Mouse (Mus musculus): ENCODE data around the gene Cdon. TPM values are rescaled to one million over a fixed set of nuclear protein-coding genes. Genes with fewer than 3 reads are reported as not detected.

Gene Cdon
- total and polyA plus RNA-seq, 3 experiments: 1.0 to 1.5 TPM; not detected in 1

DNA sequence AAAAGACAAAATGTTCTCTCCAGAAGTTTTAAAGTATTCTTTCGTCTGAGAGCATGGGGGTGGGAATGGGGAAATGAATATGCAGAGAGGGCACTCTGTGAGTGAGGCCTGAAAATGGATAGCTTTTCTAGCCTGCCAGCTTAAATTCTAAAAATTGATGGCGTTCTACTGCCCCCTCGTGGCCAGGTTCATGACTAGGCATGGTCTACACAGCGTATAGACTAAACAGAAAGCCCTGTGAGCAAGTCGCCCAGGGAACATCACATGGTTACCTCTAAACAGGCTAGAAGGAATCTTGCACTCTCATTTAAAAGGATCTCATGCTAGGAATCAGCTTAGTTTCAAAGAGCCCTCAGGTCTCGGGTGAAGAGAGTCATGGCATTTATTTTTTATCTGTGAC lies 120.6 kb downstream of the Cdon start (continued):
- no peak for TF ChIP-seq POLR2AphosphoS5 (IDR thresholded peaks at IDR 0.05; ENCODE audit: borderline replicate concordance, low read depth, low read length)
- TF ChIP-seq ZC3H11A (IDR thresholded peaks at IDR 0.05; ENCODE audit: low read depth, low read length): 0 out of 2 replicates have a peak, but pooled peaks have one; percentile 49
- TF ChIP-seq E2F4 (IDR thresholded peaks at IDR 0.05; ENCODE audit: borderline replicate concordance, low read depth, low read length): no peak
- no peak for TF ChIP-seq MYC (IDR thresholded peaks at IDR 0.05; ENCODE audit: low read depth, low read length)
- no peak for TF ChIP-seq CHD2 (IDR thresholded peaks at IDR 0.05; ENCODE audit: low read length)
- TF ChIP-seq POLR2AphosphoS2 (IDR thresholded peaks at IDR 0.05; ENCODE audit: low read length): no peak
- TF ChIP-seq MAX (IDR thresholded peaks at IDR 0.05; ENCODE audit: low read length): 0 out of 2 replicates have a peak, but pooled peaks have one; percentile 25
- TF ChIP-seq HCFC1 (IDR thresholded peaks at IDR 0.05; ENCODE audit: low read depth, low read length): no peak
- TF ChIP-seq ELF1 (IDR thresholded peaks at IDR 0.05; ENCODE audit: low read depth, low read length): no peak

DNA sequence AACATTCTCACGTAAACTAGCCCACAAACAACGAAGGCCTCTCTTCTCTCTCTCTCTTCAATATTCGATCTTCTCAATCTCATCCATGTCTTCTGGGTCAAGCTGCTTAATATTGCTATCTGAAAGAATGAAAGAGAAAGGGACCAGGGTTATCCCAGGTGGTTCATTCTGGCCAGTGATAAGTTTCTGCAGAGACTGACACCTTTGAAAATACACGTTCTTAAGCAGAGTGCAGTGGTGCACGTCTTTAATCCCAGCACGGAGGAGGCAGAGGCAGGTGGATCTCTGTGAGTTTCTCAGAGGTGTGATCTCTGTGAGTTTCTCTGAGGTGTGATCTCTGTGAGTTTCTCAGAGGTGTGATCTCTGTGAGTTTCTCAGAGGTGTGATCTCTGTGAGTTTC lies 121.0 kb downstream of the Cdon start:
- Histone ChIP-seq H3K36me3 (ENCODE audit: control insufficient read depth in 1 of 2, insufficient read depth in 2 of 2, low read length in 2 of 2) (peaks cover 0 to 6% of the 10 kb centered on the region in 2 experiments; a peak in 2 of 4 replicates), H3K4me1 (ENCODE audit: control insufficient read depth in 1 of 2, insufficient read depth in 2 of 2, low read length in 2 of 2) (peaks cover 5 to 18% of the 10 kb centered on the region in 2 experiments), H3K9me3 (replicated peaks; ENCODE audit: insufficient read depth, low read length) (no peaks in the 10 kb centered on the region), H3K79me2 (ENCODE audit: control insufficient read depth, insufficient read depth, low read length, poor library complexity) (no peaks in the 10 kb centered on the region), H3K4me3 (ENCODE audit: control insufficient read depth in 1 of 2, insufficient read depth in 1 of 2, low read depth in 2 of 2, low read length in 2 of 2) (no peak overlapping the region), H3K9ac (ENCODE audit: control insufficient read depth, low read depth, low read length, poor library complexity, severe bottlenecking) (no peak overlapping the region), H3K27ac (ENCODE audit: control insufficient read depth, low read depth, low read length) (no peak overlapping the region), H3K27me3 (ENCODE audit: control insufficient read depth in 1 of 2, insufficient read depth in 2 of 2, low read length in 2 of 2) (no peaks in the 10 kb centered on the region)
- TF ChIP-seq ZNF384 (IDR thresholded peaks at IDR 0.05; ENCODE audit: low read depth, low read length) (no peak), GABPA (IDR thresholded peaks at IDR 0.05; ENCODE audit: low read depth, low read length) (no peak), HCFC1 (IDR thresholded peaks at IDR 0.05; ENCODE audit: low read depth, low read length) (no peak), POLR2A (IDR thresholded peaks at IDR 0.05; ENCODE audit: control insufficient read depth in 1 of 2, insufficient read depth in 1 of 2, low read depth in 1 of 2, low read length in 2 of 2, poor library complexity in 1 of 2) (no peak), TAL1 (IDR thresholded peaks at IDR 0.05; ENCODE audit: low read length) (no peak), ETS1 (IDR thresholded peaks at IDR 0.05; ENCODE audit: low read depth, low read length) (no peak), JUND (IDR thresholded peaks at IDR 0.05; ENCODE audit: low read depth, low read length) (no peak), ZMIZ1 (IDR thresholded peaks at IDR 0.05; ENCODE audit: low read depth, low read length) (no peak), CHD2 (IDR thresholded peaks at IDR 0.05; ENCODE audit: low read length) (no peak), GATA1 (IDR thresholded peaks at IDR 0.05; ENCODE audit: low read depth, low read length) (no peak), MXI1 (IDR thresholded peaks at IDR 0.05; ENCODE audit: low read depth, low read length) (no peak), CHD1 (IDR thresholded peaks at IDR 0.05; ENCODE audit: low read depth, low read length) (no peak), POLR2AphosphoS2 (IDR thresholded peaks at IDR 0.05; ENCODE audit: low read length) (no peak)
- no peak for DNase-seq (ENCODE audit: low read depth, low spot score)
